Mouse (Mus musculus) spleen, postnatal 4 days (tissue): ENCODE results near the gene Gm5346.
"Not testable (repeated sequence)": the region's sequence is repeated elsewhere in the genome, so short reads cannot be mapped to it uniquely, and the experiment has no call there.

Experiments
- DNase-seq, 2 experiments: peaks; one replicate each; pipeline ENCODE4 v3.0.0; 2022; ENCODE audit warnings: low spot score in 2 of 2

Gm5346 gene

GRCm38 (mm10) chr8:43627176-43627575, at the start of gene Gm5346:
TSS of gene Gm5346 (minus strand) at chr8:43627276.
- DNase-seq = no peak

- DNase-seq = no peak
Measured at GRCm38 (mm10) chr8:43616046-43616445, 11.0 kb downstream of the Gm5346 start.

- DNase-seq = not testable (repeated sequence)
Measured at GRCm38 (mm10) chr8:43603657-43604056, 23.4 kb downstream of the Gm5346 start.

- not testable (repeated sequence) for DNase-seq
Measured at GRCm38 (mm10) chr8:43603166-43603565, 23.9 kb downstream of the Gm5346 start.

- not testable (repeated sequence) for DNase-seq
Measured at GRCm38 (mm10) chr8:43576607-43577006, 50.5 kb downstream of the Gm5346 start, which contains the start of gene Adam26a. TSS of gene Adam26a (minus strand) at chr8:43576707.
